Mouse (Mus musculus) urinary bladder, postnatal 36 days (tissue): ENCODE results near the gene Taf15.
"Not testable (repeated sequence)": the region's sequence is repeated elsewhere in the genome, so short reads cannot be mapped to it uniquely, and the experiment has no call there.

Source experiments
- DNase-seq, 2 experiments: peaks; one replicate each; pipeline ENCODE4 v3.0.0; 2022; ENCODE audit warnings: low spot score in 2 of 2, mixed read lengths in 1 of 2

Taf15 gene

GRCm38 (mm10) chr11:83536831-83537230 lies 63.9 kb downstream of the Taf15 start:
- DNase-seq, result no peak

- no peak for DNase-seq
These were observed 65.9 kb downstream of the Taf15 start for GRCm38 (mm10) chr11:83538705-83539314.

GRCm38 (mm10) chr11:83540931-83541330 lies 68.0 kb downstream of the Taf15 start:
- no peak for DNase-seq

GRCm38 (mm10) chr11:83541415-83541814 lies 68.5 kb downstream of the Taf15 start:
- DNase-seq, result no peak

- no peak for DNase-seq
These were observed 71.3 kb downstream of the Taf15 start for GRCm38 (mm10) chr11:83544214-83544613.

- DNase-seq, result no peak
These were observed 77.3 kb downstream of the Taf15 start for GRCm38 (mm10) chr11:83550186-83550632.

GRCm38 (mm10) chr11:83551037-83551436 lies 78.2 kb downstream of the Taf15 start:
- DNase-seq, result not testable (repeated sequence)

GRCm38 (mm10) chr11:83551668-83552067 lies 78.8 kb downstream of the Taf15 start:
- DNase-seq, result no peak
